Mouse (Mus musculus): ENCODE data around the gene Recql. TPM values are rescaled to one million over a fixed set of nuclear protein-coding genes. Genes with fewer than 3 reads are reported as not detected.

Recql gene
- total RNA-seq, 2 experiments from 2014 or later: 6.8 to 9.0 TPM

Other genes starting within 250 kb of the Recql start
- not detected for gene Slco1a6, start 178.6 kb downstream of the Recql start, total RNA-seq (2021)
- gene Iapp, start 88.7 kb downstream of the Recql start, total RNA-seq (2021): not detected
- not detected for gene Slco1a5, start 64.1 kb downstream of the Recql start, total RNA-seq (2021)
- gene Pyroxd1, start 41.4 kb downstream of the Recql start, total RNA-seq (2021): 10 to 100 TPM in 1 of 2 experiments, 1 to 10 TPM in 1; 8.6 to 10.4 TPM
- gene Golt1b, start 134 bp upstream of the Recql start, total RNA-seq (2021): 10 to 100 TPM; 15.2 to 21.6 TPM
- gene Spx, start 26.4 kb upstream of the Recql start, total RNA-seq (2021): not detected
- gene Gys2, start 86.0 kb upstream of the Recql start, total RNA-seq (2021): under 1 TPM in 1 of 2 experiments, not detected in 1; 0.08 TPM
- gene Ldhb, start 120.9 kb upstream of the Recql start, total RNA-seq (2021): 1,000 to 10,000 TPM; 2,652 to 2,667 TPM
- gene Kcnj8, start 184.5 kb upstream of the Recql start, total RNA-seq (2021): 10 to 100 TPM; 26.3 to 32.4 TPM

Measured in heart, postnatal 25 days (tissue).